8 mouse cellular contexts compared by ENCODE assay signal in the genomic region with DNA sequence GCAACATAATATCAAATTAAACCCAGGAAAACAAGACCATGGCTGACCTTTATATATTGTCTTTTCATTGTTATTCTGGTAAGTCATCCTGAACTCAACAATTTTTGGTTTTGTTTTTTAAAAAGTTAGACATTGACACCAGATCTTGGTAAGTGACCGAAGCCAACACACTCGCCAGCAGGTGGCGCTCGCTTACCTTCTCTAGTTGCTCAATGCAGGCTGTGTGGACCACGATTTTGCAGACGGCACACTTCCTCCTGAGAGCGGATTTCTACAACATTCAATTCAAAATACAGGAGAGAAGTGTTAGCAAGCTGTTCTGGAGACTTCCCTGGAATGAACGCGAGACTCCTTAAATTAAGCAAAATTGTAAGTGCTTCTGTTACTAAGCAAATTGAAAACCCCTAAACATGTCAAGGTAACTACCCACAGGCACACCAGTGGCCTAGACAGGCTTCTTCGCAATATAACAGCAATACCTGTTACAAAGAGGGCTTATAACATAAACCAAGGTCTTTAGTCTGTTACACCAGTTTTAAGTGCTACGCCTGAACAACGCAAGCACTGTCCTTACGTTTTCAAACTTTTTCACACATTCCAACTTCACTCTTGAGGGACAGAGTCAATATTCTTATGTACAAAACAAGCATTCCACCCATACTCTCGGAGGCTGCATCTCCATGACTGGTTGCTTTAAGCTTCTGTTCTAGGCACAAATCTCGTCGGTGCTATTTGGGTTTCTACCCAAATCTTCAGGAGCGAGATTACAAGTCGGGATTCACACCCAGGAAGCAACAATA.
DNase-seq lines count a peak whose midpoint lies in the region; ATAC-seq and TF ChIP-seq lines count a peak whose summit lies in the region.

No protein-coding gene starts in this region.

- TF ChIP-seq POLR2A in ES-Bruce4 (IDR thresholded peaks at IDR 0.05; ENCODE audit: insufficient read depth, low read length), result no peak

- peak; percentile 78 for ATAC-seq in forebrain, embryonic 15.5 days (replicated peaks)
- peak; percentile 80; the same call in 1 of the 2 replicates for ATAC-seq in lung, embryonic 15.5 days (ENCODE audit: borderline replicate concordance, extremely low read depth, low FRiP score, low TSS enrichment)

- intact Hi-C loops in heart, postnatal 25 days (cut with DNase I), result loop anchor here (1.0 to 5.0 kb wide), 3 partner anchors 40 to 351 kb away; no protein-coding TSS in a partner anchor

- DNase-seq in c-Kit-positive CD71-positive TER-119-positive erythroid progenitor cells, embryonic 14.5 days (ENCODE audit: low spot score), result peak; percentile 60
- peak; percentile 31 for DNase-seq in heart, postnatal 25 days (ENCODE audit: low spot score)
- DNase-seq in layer of hippocampus, adult 11-12 months (ENCODE audit: low spot score), result peak; percentile 90
- peak; percentile 77 for DNase-seq in ovary, postnatal 14 days (ENCODE audit: low spot score)
- peak; percentile 22 to 68 for DNase-seq in thymus, postnatal 10 days (ENCODE audit: low spot score in 2 of 2)

- no peak overlapping the region for H3K4me3 ChIP-seq in ES-Bruce4 (ENCODE audit: low read depth, low read length)
- no peak overlapping the region for H3K4me3 ChIP-seq in forebrain, embryonic 15.5 days
- H3K4me3 ChIP-seq in lung, embryonic 15.5 days, result peak overlapping the region; percentile 31

- no peak overlapping the region for H3K9ac ChIP-seq in ES-Bruce4 (ENCODE audit: low read depth, poor library complexity, severe bottlenecking)
- no peak overlapping the region for H3K9ac ChIP-seq in forebrain, embryonic 15.5 days (replicated peaks)
- H3K9ac ChIP-seq in lung, embryonic 15.5 days, result no peak overlapping the region

- no peak for TF ChIP-seq EP300 in ES-Bruce4 (IDR thresholded peaks at IDR 0.05; ENCODE audit: insufficient read depth, low read depth, low read length)

- H3K9me3 ChIP-seq in ES-Bruce4 (replicated peaks; ENCODE audit: control insufficient read depth, insufficient read depth, low read length, poor library complexity, severe bottlenecking), result no peaks in the 10 kb centered on the region
- H3K9me3 ChIP-seq in forebrain, embryonic 15.5 days, result no peaks in the 10 kb centered on the region
- H3K9me3 ChIP-seq in lung, embryonic 15.5 days, result no peaks in the 10 kb centered on the region

- TF ChIP-seq CTCF in ES-Bruce4 (IDR thresholded peaks at IDR 0.05; ENCODE audit: low read depth, low read length), result peak; percentile 91

- no peaks in the 10 kb centered on the region for H3K36me3 ChIP-seq in ES-Bruce4 (ENCODE audit: control insufficient read depth, insufficient read depth, low read length, poor library complexity, severe bottlenecking)
- H3K36me3 ChIP-seq in forebrain, embryonic 15.5 days, result no peaks in the 10 kb centered on the region
- H3K36me3 ChIP-seq in lung, embryonic 15.5 days, result no peaks in the 10 kb centered on the region

- no peaks in the 10 kb centered on the region for H3K4me1 ChIP-seq in ES-Bruce4 (ENCODE audit: control insufficient read depth, insufficient read depth, low read length)
- H3K4me1 ChIP-seq in forebrain, embryonic 15.5 days, result peaks cover 4% of the 10 kb centered on the region; the same call in 1 of the 2 replicates
- peaks cover 19% of the 10 kb centered on the region for H3K4me1 ChIP-seq in lung, embryonic 15.5 days

- no peaks in the 10 kb centered on the region for H3K27me3 ChIP-seq in ES-Bruce4 (ENCODE audit: control insufficient read depth, insufficient read depth, low read length, poor library complexity, severe bottlenecking)
- no peaks in the 10 kb centered on the region for H3K27me3 ChIP-seq in forebrain, embryonic 15.5 days
- no peaks in the 10 kb centered on the region for H3K27me3 ChIP-seq in lung, embryonic 15.5 days

- no peak overlapping the region for H3K27ac ChIP-seq in ES-Bruce4 (ENCODE audit: insufficient read depth, low read length)
- no peak overlapping the region for H3K27ac ChIP-seq in forebrain, embryonic 15.5 days (replicated peaks)
- H3K27ac ChIP-seq in lung, embryonic 15.5 days, result peak overlapping the region; percentile 82

- H3K4me2 ChIP-seq in forebrain, embryonic 15.5 days (replicated peaks), result no peak overlapping the region
- peak overlapping the region; percentile 62 for H3K4me2 ChIP-seq in lung, embryonic 15.5 days

- 49% methylated on average over 18 of the region's 18 CpGs for WGBS in forebrain, embryonic 15.5 days
- 33% methylated on average over 18 of the region's 18 CpGs for WGBS in lung, embryonic 15.5 days

Comparison
In these comparisons a context has a peak if more than half of its experiments do, and no peak if none do; other contexts are left out.
1. DNase-seq: peak in every context shown above with its lines; median percentile 90 in layer of hippocampus, adult 11-12 months; 77 in ovary, postnatal 14 days; 60 in c-Kit-positive CD71-positive TER-119-positive erythroid progenitor cells, embryonic 14.5 days; 45 in thymus, postnatal 10 days; 31 in heart, postnatal 25 days.